Mouse (Mus musculus) heart, embryonic 13.5 days (tissue): ENCODE measurements around the gene Skor1. TPM values are rescaled to one million over a fixed set of nuclear protein-coding genes. Genes with fewer than 3 reads are reported as not detected.

ENCODE experiments used
- ATAC-seq: fragments of 200-750 bp; cut with Nextera tagmentation; 2 replicates; pipeline ENCODE4 v1.8.0; 2017; ENCODE audit warnings: moderate TSS enrichment; ENCODE audit not compliant: insufficient number of reproducible peaks, low FRiP score, low TSS enrichment; ENCODE audit errors: extremely low read depth
- H3K27ac ChIP-seq: fragments of 300-500 bp; sonication (generic); replicated peaks from 2 replicates; pipeline ENCODE4 v1.5.1; 2015; ENCODE audit warnings: moderate library complexity, mild to moderate bottlenecking, inconsistent platforms
- H3K27me3 ChIP-seq: fragments of 300-500 bp; sonication (generic); replicated peaks from 2 replicates; pipeline ENCODE4 v1.6.1; 2015; ENCODE audit warnings: mild to moderate bottlenecking, inconsistent platforms
- H3K36me3 ChIP-seq: fragments of 300-500 bp; sonication (generic); 2 replicates; pipeline ENCODE4 v1.6.1; 2015; ENCODE audit warnings: mild to moderate bottlenecking, inconsistent platforms
- H3K4me1 ChIP-seq: fragments of 300-500 bp; sonication (generic); 2 replicates; pipeline ENCODE4 v1.6.1; 2015; ENCODE audit warnings: inconsistent platforms
- H3K4me2 ChIP-seq: fragments of 300-500 bp; sonication (generic); 2 replicates; pipeline ENCODE4 v1.6.1; 2015; ENCODE audit warnings: inconsistent platforms, mild to moderate bottlenecking, moderate library complexity
- H3K4me3 ChIP-seq: fragments of 300-500 bp; sonication (generic); 2 replicates; pipeline ENCODE4 v1.5.1; 2015; ENCODE audit warnings: moderate library complexity, mild to moderate bottlenecking, inconsistent platforms
- H3K9ac ChIP-seq: fragments of 300-500 bp; sonication (generic); 2 replicates; pipeline ENCODE4 v1.6.1; 2015; ENCODE audit warnings: inconsistent platforms, mild to moderate bottlenecking, moderate library complexity
- H3K9me3 ChIP-seq: fragments of 300-500 bp; sonication (generic); 2 replicates; pipeline ENCODE4 v1.6.1; 2016; ENCODE audit warnings: inconsistent platforms
- WGBS: fragments of 180-500 bp; shearing (Covaris S2); methylation state at CpG from one replicate; pipeline ENCODE4 v1.1.7; 2015; ENCODE audit warnings: mixed read lengths; 5-methylcytosine and 5-hydroxymethylcytosine counted together
- polyA plus RNA-seq: library from polyadenylated mRNA; unstranded; fragments of >200 nt; fragmentation: Nextera tagmentation; extraction: Ambion mirVana; gene quantifications from 2 replicates; pipeline ENCODE4 v1.2.1, GENCODE M21; 2015

The Skor1 gene
- polyA plus RNA-seq, 1 experiment from 2014 or later = not detected

- ATAC-seq = no peak
- Histone ChIP-seq H3K9me3 (0 out of 2 replicates have a peak, but pooled peaks cover 6% of the 10 kb centered on the region), H3K27ac (no peak overlapping the region), H3K36me3 (no peaks in the 10 kb centered on the region), H3K27me3 (peaks cover 99% of the 10 kb centered on the region), H3K4me3 (peak overlapping the region; percentile 54), H3K4me1 (peaks cover 53% of the 10 kb centered on the region), H3K4me2 (peak overlapping the region; percentile 76), H3K9ac (no peak overlapping the region)
- 1% methylated on average over 20 of the region's 20 CpGs for WGBS
Measured at GRCm38 (mm10) chr9:63149372-63149766, 608 bp upstream of the Skor1 start.

DNA sequence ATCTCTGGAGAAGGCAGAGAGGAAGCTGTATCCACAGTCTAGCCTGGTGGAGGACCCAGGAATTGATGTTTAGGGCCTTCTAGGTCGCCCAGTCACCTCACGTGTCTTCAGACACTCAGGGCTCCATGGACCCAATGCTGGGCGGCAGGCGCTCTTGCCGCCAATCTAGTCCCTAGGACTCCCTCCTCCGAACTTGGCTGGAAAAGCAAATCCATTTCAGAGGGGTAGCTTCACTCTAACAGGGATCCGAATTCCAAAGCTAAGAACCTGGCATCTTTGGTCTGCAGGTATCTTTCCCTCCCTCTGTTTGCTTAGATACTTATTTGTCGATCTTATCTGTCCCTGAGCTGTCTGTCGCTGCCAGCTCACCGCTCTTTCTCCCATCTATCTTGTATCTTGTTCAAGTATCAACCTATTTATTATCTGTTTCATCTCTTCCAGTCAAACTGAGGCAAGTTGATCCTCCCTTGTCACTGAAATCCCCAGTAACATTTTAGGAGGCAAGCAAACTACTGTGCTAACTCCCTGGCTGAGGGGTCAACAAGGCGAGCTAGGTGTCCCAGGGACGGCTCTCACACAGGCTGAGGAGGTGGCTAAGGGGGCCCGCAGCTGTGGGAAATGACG, 863 bp downstream of the Skor1 start:
- no peaks in the 10 kb centered on the region for H3K9me3 ChIP-seq
- no peak for ATAC-seq
- H3K27ac ChIP-seq = no peak overlapping the region
- peaks cover 100% of the 10 kb centered on the region for H3K27me3 ChIP-seq
- H3K36me3 ChIP-seq = no peaks in the 10 kb centered on the region
- H3K4me3 ChIP-seq = peak overlapping the region; percentile 54; the same call in 1 of the 2 replicates
- no peak overlapping the region for H3K9ac ChIP-seq
- WGBS = 3% methylated on average over 14 of the region's 14 CpGs
- H3K4me1 ChIP-seq = peaks cover 67% of the 10 kb centered on the region
- H3K4me2 ChIP-seq = peak overlapping the region; percentile 76

- Histone ChIP-seq H3K27ac (no peak overlapping the region), H3K9me3 (no peaks in the 10 kb centered on the region), H3K4me3 (peak overlapping the region; percentile 48), H3K4me1 (peaks cover 73% of the 10 kb centered on the region), H3K36me3 (no peaks in the 10 kb centered on the region), H3K4me2 (peak overlapping the region; percentile 65), H3K9ac (no peak overlapping the region), H3K27me3 (peaks cover 100% of the 10 kb centered on the region)
- ATAC-seq = no peak
- 1% methylated on average over 9 of the region's 9 CpGs for WGBS
Measured at GRCm38 (mm10) chr9:63147296-63147695, 1.5 kb downstream of the Skor1 start.

- H3K4me3 ChIP-seq = peak overlapping the region; percentile 48
- peak overlapping the region; percentile 65 for H3K4me2 ChIP-seq
- no peaks in the 10 kb centered on the region for H3K36me3 ChIP-seq
- H3K9me3 ChIP-seq = no peaks in the 10 kb centered on the region
- ATAC-seq = no peak
- H3K27me3 ChIP-seq = peaks cover 100% of the 10 kb centered on the region
- WGBS = under 1% methylated on average over 20 of the region's 20 CpGs
- no peak overlapping the region for H3K27ac ChIP-seq
- H3K9ac ChIP-seq = no peak overlapping the region
- H3K4me1 ChIP-seq = peaks cover 77% of the 10 kb centered on the region
Measured at GRCm38 (mm10) chr9:63146856-63147274, 1.9 kb downstream of the Skor1 start.

DNA sequence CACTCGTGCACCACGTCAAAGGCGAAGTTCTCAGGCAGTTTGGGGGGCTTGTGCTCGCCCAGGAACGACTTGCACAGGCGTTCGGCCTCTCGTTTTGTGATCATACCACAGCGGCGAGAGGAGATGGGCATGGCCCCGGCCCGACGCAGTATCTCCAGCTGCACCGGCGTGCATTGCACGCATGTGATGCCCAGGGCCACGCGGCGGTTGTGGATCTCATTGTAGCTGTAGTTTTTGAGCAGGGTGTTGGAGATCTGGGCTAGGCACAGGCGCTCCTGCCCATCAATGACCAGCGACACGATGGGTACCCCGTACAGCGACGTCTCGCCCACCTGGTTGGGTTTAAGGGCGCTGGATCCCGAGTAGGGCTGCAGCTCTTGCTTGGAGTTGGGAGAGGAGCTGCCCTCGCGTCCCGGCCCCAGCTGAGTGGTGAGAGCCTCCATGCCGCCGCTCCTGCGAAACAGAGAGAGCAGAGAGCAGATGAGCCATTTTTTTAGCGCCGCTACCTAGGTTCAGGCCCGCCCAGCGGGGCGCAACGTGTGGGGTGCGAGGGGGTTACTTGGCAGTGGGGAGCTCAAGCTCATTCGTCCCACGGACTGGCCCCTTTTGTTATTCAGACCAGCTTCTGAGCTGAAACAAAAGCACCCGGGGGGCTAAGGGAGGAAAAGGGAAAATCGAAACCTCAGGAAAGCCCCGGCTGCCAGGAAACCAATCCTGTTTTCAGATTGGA, 2.5 kb downstream of the Skor1 start:
- Histone ChIP-seq H3K4me1 (peaks cover 78% of the 10 kb centered on the region), H3K9me3 (no peaks in the 10 kb centered on the region), H3K4me3 (peak overlapping the region; percentile 48), H3K27ac (no peak overlapping the region), H3K9ac (no peak overlapping the region), H3K4me2 (peak overlapping the region; percentile 65), H3K36me3 (no peaks in the 10 kb centered on the region), H3K27me3 (peaks cover 100% of the 10 kb centered on the region)
- WGBS = under 1% methylated on average over 46 of the region's 46 CpGs
- ATAC-seq = no peak

GRCm38 (mm10) chr9:63145249-63146125, 3.3 kb downstream of the Skor1 start:
- Histone ChIP-seq H3K9me3 (no peaks in the 10 kb centered on the region), H3K4me2 (peak overlapping the region; percentile 65), H3K4me3 (peak overlapping the region; percentile 48), H3K4me1 (peaks cover 77% of the 10 kb centered on the region), H3K9ac (no peak overlapping the region), H3K36me3 (no peaks in the 10 kb centered on the region), H3K27me3 (peaks cover 100% of the 10 kb centered on the region), H3K27ac (no peak overlapping the region)
- 2% methylated on average over 73 of the region's 73 CpGs for WGBS
- no peak for ATAC-seq

DNA sequence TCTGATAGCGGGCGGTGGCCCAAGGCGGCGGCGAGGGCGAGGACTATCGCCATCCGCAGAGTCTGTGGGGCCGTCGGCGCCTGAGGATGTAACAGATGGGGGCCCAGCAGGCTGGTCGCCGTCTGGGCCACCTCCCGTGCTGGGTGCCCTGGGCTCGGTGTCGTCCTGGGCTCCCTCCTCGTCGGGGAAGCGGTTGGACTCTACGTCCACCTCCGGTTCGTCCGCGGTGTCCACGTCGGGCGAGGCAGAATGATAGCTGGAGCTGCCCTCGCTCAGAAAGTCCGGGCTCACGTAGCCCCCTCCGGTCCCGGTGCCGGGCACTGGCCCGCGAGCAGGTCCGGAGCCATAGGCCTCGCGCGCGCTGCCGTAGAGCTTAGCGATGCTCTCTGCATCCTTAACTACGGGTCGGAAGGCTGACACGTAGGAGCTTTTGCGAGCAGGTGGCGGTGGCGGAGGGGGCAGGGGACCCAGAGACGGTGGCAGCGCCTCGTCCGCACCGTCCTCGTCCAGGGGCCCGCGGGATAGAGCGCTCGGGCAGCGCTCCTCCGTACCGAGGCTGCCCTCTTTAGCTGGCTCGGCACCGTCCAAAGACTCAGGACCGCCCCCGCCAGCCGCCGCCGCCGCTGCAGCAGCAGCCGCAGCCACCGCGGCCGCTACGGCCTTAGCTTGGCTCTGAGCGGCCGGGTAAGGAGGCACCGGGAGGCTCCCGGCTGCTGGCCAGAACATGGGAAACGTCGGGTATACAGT, 4.1 kb downstream of the Skor1 start:
- Histone ChIP-seq H3K4me3 (peak overlapping the region; percentile 48), H3K4me1 (peaks cover 80% of the 10 kb centered on the region), H3K27ac (no peak overlapping the region), H3K36me3 (no peaks in the 10 kb centered on the region), H3K9ac (no peak overlapping the region), H3K27me3 (peaks cover 100% of the 10 kb centered on the region), H3K4me2 (peak overlapping the region; percentile 65), H3K9me3 (no peaks in the 10 kb centered on the region)
- 2% methylated on average over 68 of the region's 80 CpGs for WGBS
- ATAC-seq = no peak

DNA sequence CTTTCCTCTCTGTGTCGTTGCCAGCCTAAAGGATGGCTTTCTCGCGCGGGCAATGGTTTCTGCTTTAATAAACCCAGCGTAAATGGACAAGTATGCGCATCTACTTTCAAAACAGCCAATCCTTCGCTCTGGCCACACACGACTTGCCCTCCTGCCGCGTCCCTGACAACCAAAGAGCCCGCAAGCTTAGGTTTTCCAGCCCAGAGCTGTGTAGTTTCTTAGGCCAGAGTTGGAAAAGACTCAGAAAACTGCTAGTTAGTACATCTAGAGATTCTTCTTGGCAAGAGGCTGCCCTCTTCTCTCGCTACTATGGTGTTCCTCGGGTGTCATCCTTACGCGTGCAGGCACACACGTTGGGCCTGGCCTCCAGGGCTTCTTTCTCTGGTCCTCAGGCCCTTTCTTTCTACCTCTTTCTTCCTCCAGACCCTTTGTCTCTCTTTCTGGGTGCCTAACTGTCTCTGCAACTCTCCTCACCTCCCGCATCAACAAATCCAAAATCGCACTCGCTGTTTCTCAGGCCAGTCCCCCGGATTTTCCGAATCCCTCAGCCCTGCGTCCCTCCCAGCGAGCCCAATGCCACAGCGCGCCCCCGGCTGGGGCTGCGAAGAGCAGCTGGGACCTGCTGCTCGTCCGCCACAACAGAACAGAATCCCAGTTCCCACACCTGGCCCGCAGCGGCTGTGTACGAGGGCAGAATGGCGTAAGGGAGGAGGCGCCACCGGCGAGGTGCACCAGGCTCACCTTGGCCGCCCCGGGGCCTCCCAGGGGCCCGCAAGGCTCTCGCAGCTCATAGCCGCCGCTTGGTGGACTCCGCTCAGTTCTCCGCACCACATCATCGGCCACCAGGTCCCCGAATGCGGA, 4.9 kb downstream of the Skor1 start:
- Histone ChIP-seq H3K9me3 (no peaks in the 10 kb centered on the region), H3K9ac (no peak overlapping the region), H3K4me3 (peak overlapping the region; percentile 48), H3K27ac (no peak overlapping the region), H3K4me2 (peak overlapping the region; percentile 65), H3K27me3 (peaks cover 100% of the 10 kb centered on the region), H3K36me3 (no peaks in the 10 kb centered on the region), H3K4me1 (peaks cover 74% of the 10 kb centered on the region)
- no peak; the same call in 1 of the 2 replicates for ATAC-seq
- WGBS = under 1% methylated on average over 47 of the region's 47 CpGs

GRCm38 (mm10) chr9:63143227-63143626, 5.5 kb downstream of the Skor1 start:
- ATAC-seq = no peak
- no peak overlapping the region for H3K27ac ChIP-seq
- H3K27me3 ChIP-seq = peaks cover 100% of the 10 kb centered on the region
- H3K4me2 ChIP-seq = peak overlapping the region; percentile 65
- H3K36me3 ChIP-seq = no peaks in the 10 kb centered on the region
- 2% methylated on average over 25 of the region's 25 CpGs for WGBS
- no peaks in the 10 kb centered on the region for H3K9me3 ChIP-seq
- H3K9ac ChIP-seq = no peak overlapping the region
- peaks cover 74% of the 10 kb centered on the region for H3K4me1 ChIP-seq
- H3K4me3 ChIP-seq = peak overlapping the region; percentile 48

- no peak for ATAC-seq
- peak overlapping the region; percentile 50 for H3K4me2 ChIP-seq
- H3K9me3 ChIP-seq = no peaks in the 10 kb centered on the region
- H3K27me3 ChIP-seq = peaks cover 100% of the 10 kb centered on the region
- no peaks in the 10 kb centered on the region for H3K36me3 ChIP-seq
- H3K4me1 ChIP-seq = peaks cover 76% of the 10 kb centered on the region
- no peak overlapping the region for H3K27ac ChIP-seq
- WGBS = 1% methylated on average over 42 of the region's 42 CpGs
- peak overlapping the region; percentile 35 for H3K4me3 ChIP-seq
- no peak overlapping the region for H3K9ac ChIP-seq
Measured at GRCm38 (mm10) chr9:63142335-63143036, 6.3 kb downstream of the Skor1 start.
